Mouse (Mus musculus) right cerebral cortex, postnatal 36 days (tissue): ENCODE measurements around the gene Gm21616.
"Not testable (repeated sequence)": the region's sequence is repeated elsewhere in the genome, so short reads cannot be mapped to it uniquely, and the experiment has no call there.

Source experiments
- DNase-seq, 2 experiments: peaks; one replicate each; pipeline ENCODE4 v3.0.0; 2022; ENCODE audit warnings: low spot score in 2 of 2, mixed read lengths in 1 of 2

Gene Gm21616

GRCm38 (mm10) chrX:125435242-125435641 lies at the start of gene Gm21616:
Gene Gm21616 (plus strand): TSS chrX:125435542.
- DNase-seq, result not testable (repeated sequence)
